Mouse (Mus musculus) T-cell, adult 2 months (primary cell): ENCODE measurements around the gene Rbms3.

Source experiments
- DNase-seq: peaks from one replicate; pipeline ENCODE4 v3.0.0; 2022; ENCODE audit warnings: low spot score

The Rbms3 gene

GRCm38 (mm10) chr9:116903304-116903993, 726.3 kb downstream of the Rbms3 start:
- no peak for DNase-seq

DNA sequence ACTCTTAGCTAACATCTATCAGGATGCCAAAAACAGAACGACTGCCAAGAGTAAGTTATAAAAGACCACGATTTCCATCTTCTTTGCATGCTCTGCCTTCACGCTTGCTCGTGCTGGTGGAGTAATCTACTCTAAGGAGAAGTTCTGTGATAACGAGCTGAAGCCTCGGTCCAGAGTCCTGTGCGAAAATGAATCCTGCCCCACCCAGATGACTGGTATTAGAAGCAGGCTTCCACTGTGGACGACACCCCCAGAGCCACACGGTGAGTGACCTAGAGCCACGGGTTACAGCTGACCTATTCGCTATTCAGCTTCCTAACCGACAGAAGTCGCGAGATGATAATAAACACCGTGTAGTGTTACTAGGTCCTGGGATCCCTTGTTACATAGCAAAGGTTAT, 730.3 kb downstream of the Rbms3 start:
- DNase-seq: no peak

DNA sequence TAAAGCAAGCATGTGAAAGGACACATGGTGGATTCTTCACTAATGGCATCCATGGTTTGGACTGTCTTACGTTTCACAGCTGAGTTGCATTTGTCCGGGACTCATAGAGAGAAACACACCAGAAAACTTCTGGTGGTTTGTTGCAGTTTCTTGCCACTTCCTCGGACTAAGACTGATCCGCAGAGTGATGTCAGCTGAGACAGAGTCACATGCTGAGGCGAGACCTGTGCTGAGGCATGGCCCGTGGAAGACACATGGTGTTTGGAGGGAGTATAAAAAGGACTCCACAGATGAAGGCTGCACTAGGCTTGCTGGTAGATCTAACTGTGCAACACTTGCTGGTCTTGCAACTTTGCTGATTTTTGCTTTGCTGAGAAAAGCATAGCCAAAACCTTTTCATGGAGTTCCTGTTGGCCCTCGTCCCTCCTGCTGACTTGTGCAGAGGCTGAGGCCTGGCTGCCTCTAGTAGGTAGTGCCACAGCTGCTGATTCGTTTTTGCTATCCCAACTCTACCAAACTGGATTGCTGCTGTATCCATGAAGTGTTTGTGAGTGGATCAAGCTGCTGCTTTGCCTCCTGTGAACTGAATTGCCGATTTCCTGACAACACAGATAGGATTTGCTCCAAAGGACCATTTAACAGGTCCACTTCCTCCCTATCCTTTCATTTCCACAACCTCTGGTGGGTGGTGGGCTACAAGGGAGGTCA, 742.6 kb downstream of the Rbms3 start:
- DNase-seq: no peak

DNA sequence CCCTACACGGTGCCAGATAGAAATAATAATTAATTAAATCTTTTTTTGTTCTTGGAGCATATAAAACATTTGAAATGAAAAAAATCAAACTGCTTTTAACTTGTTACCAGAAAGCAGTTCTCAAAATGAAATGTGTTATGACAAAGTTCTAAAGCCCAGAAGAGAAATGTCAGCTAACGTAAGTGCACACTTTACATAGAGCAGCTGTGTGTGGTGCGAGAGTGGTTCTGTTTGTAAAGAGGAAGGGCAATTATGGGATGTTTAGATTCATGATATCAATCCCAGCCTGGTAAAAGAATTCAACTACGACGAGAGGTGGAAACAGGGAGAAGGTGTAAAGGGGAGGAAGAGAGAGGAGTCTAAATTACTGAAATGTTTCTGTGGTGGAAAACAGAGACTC, 744.1 kb downstream of the Rbms3 start:
- DNase-seq: no peak

- DNase-seq: no peak
Measured at GRCm38 (mm10) chr9:116880503-116880902, 749.2 kb downstream of the Rbms3 start.

DNA sequence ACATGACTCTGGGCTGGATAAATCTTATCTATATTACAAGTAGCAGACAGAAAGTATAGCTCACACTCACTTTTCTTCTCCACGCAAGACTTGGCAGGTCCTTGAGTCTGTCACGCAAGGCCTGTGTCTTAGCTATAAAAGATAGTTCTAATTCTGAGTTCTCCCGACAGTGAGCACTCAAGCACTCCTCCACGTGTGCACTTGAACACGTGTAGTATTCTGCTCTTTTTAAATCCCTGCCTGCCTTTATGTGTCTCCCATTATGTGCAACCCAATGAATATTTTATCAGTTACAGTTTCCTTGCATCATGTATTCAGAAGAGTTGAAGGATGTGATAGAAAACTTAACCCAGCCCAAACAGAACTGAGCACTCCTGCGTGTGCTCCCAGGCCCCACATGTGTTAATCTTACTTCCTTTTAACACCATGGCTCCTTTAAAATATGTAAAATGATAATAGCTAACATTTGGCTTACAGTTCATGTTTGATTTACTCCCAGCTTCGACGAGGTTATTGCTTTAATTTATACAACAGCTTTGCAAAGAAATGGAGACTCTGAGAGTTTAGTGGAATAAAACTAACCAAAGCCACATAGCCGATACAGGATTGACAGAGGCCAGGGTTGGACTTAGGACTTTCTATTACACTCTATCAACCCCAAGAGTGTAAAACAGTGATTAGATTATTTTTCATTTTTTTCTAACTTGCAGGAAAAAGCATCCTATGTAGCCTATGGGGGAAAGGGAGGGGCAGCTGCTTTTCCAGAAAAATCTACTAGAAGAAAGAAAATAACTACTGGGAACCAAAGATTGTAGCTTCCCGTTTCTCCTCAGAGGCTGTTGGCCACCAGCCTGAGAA, 749.9 kb downstream of the Rbms3 start:
- no peak for DNase-seq

DNA sequence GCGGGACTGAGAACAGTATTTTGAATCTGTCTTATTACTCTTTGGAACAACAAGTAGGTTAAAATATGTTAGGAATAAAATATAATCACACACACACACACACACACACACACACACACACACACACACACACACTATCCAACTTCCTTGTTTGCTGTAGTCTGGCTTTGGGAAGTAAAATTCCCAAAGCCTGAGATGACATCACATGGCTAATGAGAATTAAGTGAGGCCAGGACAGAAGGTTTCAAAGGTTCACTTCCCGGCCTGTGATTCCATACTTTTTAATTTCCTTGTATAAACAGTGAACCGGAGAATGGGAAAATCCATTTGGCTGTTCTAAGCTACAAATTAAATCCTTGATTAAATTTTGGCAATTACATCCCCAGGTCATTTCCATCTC, 752.9 kb downstream of the Rbms3 start:
- no peak for DNase-seq

DNA sequence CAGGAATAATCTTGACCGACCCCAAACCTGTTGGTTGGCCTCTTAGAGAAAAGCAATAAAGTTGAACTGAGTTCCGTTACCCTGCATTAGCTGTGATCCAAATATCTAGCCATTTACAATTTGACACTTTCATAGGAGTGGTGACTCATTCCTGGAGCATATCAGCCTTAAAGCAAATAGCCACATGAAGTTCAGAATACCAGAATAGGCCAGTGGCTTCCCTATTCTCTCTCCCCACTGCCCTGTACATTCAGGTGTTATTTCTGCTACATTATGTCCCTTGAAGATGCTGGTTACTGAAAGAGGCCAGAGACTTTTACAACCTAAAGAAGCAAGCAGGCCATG, 755.8 kb downstream of the Rbms3 start:
- DNase-seq: no peak

DNA sequence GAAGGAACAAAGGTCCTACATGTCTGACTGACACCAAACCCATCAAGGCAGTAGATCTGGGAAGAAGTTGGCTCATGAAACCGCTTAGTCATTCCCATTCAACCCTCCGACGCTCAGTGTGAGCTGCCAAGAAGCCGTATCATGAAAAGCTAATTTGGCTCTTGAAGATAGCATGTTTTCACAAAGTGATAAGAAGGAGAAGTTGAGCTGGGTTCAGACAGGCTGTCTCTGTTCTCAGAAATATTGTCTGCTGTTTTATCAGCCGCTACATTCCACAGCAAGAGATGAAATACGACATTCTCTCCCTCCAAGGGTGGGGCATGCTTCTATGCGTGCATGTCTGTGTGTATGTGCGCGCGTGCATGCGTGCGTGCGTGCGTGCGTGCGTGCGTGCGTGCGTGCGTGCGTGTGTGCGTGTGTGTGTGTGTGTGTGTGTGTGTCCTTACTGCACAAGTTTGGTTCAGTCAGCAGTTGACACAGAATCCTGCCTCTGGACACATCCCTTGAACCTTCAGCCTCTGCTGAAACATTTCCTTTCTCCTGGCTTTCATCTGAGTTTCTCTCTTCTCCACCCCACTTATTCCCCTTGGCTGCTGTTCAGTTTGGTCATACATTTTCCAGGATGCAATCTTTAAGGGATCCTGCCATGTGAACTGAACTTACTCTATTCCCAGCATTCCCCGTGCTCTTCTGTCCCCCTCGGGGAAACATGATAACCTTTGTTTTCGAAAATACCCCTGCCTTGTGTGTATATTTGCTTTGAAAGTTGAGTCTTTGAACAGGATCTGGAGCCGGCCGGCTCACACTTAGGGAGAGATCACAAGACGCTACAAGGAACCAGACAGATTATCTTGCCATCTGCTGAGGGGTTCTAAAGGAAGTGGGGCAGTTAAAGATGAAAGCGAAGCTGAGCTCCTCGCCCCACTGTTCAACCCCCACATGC, 756.4 kb downstream of the Rbms3 start:
- DNase-seq: no peak

GRCm38 (mm10) chr9:116872346-116872745, 757.4 kb downstream of the Rbms3 start:
- no peak for DNase-seq

DNA sequence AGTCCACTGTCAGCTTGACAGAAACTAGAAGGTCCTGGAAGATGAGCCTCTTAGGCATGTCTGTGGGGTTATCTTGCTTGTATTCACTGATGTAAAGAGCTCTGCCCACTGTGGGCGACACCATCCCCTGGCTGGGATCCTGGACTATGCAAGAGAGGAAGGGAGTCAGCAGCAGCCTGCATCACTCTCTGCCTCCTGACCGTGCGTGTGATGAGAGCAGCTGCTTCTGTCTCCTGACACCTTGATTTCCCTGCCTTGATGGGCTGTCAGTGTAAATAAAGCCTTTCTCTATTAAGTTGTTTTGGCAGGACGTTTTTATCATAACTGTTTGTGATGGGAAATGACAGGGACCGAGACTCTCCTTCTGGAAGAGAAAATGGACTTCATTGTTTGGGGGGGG, 758.1 kb downstream of the Rbms3 start:
- DNase-seq: no peak

GRCm38 (mm10) chr9:116866060-116866459, 763.7 kb downstream of the Rbms3 start:
- DNase-seq: no peak

DNA sequence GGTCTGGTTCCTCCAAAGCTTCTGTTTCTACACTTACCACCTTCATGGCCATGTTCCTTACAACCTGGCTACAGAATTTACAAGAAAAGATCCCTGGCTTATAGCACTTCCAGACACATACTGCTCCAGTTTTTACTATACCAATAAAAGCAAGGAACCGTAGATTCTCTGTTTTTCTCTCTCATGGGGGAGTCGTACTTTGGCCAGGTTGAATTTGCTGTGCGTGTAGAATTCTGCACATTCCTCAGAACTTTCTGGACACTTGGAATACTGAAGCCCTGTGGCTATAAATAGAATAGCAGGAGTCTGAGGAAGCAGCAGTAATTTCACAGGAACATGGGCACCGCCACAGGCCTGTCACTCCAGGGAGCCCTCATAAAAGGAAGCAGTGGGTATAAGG, 766.1 kb downstream of the Rbms3 start:
- no peak for DNase-seq

GRCm38 (mm10) chr9:116862341-116862740, 767.4 kb downstream of the Rbms3 start:
- no peak for DNase-seq

DNA sequence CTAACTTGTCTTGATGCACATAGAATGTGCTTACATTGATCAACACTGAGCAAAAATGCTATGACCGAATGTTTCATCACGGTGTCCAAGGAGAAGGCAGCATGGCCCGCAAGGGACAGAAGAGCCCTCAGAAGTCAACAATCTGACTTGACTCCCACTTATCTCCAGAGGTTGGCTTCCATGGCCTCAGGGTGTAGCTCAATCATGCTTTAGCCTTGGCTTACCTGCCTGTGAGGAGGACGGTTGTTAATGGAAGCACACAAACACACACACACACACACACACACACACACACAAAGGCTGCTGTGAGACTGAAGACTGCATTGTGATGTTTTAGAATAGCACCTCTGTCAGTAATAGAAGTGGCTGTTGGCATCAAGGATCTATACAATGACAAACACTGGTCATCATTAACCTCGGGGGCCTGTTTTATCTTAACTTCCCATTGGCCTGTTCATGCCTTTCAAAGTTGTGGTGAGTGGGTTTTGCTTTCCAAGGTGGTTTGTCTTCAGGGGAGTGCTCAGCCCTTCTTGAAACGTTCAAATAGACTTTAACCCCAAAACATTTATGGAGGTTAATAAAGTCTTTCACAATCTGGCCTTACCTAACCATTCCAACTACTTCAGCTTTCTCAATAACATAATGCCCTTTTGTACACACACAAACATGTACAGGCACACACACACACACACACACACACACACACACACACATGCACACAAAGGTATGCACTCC, 771.7 kb downstream of the Rbms3 start:
- DNase-seq: no peak

DNA sequence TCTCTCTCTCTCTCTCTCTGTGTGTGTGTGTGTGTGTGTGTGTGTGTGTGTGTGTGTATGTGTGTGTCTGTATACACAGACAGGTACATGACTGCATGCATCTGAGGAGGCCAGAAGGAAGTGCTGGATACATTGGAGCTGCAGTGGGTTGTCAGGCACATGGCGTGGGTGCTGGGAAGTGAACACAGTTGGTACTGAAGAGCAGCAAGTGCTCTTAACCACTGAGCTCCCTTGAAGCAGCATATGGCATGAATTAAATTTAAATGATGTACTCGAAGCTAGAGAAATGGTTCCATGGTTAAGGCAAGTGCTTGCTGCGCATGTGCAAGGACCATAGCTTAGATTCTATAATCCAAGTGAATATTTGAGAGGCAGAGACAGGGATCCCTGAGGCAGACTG, 772.6 kb downstream of the Rbms3 start:
- no peak for DNase-seq

DNA sequence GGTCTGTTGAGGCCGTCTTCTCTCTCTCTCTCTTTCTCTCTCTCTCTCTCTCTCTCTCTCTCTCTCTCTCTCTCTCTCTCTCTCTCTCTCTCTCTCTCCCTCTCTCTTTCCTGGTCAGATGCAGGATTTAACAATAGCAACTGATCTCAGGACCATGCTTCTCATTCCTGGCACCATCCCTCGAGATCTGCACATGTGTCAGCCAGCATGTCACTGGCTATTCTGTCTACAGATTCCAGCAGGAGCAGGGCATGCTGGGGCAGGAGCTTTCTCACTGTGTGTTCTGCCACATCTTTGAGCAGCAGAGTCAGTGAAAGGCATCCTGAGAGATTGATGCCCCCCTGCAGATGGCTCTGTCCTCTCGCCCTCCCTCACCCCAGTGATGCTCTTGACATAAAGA, 774.0 kb downstream of the Rbms3 start:
- DNase-seq: no peak

DNA sequence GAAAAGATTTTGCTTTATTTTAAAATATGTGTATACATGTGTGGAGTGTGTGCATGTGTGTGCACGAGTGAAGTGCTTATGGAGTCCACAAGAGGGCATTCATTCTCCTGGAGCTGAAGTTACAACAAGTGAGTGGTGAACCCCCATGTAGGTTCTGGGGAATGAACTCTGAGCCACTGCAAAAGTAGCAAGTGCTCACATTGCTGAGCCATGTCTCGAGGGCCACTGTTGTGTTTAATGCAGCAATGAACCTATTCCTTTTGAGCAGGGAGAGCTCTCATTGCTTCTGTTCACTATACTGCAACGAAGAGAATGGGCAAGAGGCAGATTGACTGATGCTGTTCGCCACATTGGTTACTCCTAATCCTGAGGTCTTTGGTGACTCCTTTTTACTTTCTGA, 780.8 kb downstream of the Rbms3 start:
- DNase-seq: no peak

DNA sequence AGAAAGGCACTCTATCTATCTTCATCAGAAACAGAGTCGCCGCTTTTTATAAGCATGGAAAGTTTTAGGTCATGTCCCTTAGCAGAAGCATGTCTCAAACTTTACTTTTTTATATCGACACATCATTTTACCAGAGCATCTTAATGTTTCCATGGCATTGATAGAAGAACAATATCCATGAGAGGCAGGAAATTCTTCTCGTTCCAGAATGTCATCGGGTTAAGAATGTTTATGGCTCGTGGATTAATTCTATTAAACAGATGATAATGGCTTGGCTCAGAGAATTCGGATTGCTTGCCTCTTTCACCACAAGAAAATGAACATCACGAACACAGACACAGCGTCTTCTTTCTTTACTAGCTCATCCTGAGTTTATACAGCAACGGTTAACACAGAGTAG, 781.5 kb downstream of the Rbms3 start:
- no peak for DNase-seq

GRCm38 (mm10) chr9:116847241-116848135, 782.2 kb downstream of the Rbms3 start:
- DNase-seq: no peak
